In the genomic region with DNA sequence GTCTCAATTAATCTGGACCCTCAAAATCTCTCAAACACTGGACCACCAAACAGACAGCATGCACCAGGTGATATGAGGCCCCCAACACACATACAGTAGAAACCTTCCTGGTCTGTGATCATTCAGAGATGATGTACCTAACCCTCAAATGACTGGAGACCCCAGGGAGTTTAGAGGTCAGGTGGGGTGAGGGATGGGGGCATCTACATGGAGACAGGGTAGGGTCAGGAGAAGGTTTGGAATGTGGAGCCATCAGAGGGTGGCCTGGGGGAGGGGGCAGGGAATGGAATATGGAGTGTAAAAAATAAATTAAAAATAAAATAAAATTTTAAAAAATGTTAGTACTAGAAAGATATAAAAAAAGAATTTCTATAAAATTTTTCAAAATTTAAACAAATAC, we compare ENCODE assay signal across 32 mouse cellular contexts.
"Had no signal": no experiment of that assay in that cellular context is flagged by ENCODE, and none has a peak within 500 bp of the region (broad histone marks: within the 10 kb centered on the region; RNA-seq: fewer than 3 reads in every experiment).

No protein-coding gene starts in this region.

- H3K27me3 ChIP-seq: limb, embryonic 12.5 days; limb, embryonic 13.5 days; limb, embryonic 15.5 days; liver, embryonic 12.5 days; liver, embryonic 13.5 days; liver, embryonic 15.5 days; lung, embryonic 15.5 days; megakaryocyte, embryonic 14.5 days; midbrain, embryonic 12.5 days; midbrain, embryonic 13.5 days; midbrain, embryonic 15.5 days; neural tube, embryonic 12.5 days had no signal

- H3K4me1 ChIP-seq: limb, embryonic 10.5 days; limb, embryonic 12.5 days; limb, embryonic 13.5 days; limb, embryonic 15.5 days; liver, embryonic 12.5 days; liver, embryonic 13.5 days; liver, embryonic 15.5 days; lung, embryonic 15.5 days; megakaryocyte, embryonic 14.5 days; midbrain, embryonic 10.5 days; midbrain, embryonic 12.5 days; midbrain, embryonic 13.5 days; midbrain, embryonic 15.5 days; neural tube, embryonic 12.5 days had no signal

- H3K27ac ChIP-seq: left cerebral cortex, adult 2 months; limb, embryonic 10.5 days; limb, embryonic 12.5 days; limb, embryonic 13.5 days; limb, embryonic 15.5 days; liver, embryonic 12.5 days; liver, embryonic 13.5 days; liver, embryonic 14.5 days; liver, embryonic 15.5 days; lung, embryonic 15.5 days; macrophage; midbrain, embryonic 10.5 days; midbrain, embryonic 12.5 days; midbrain, embryonic 13.5 days; midbrain, embryonic 15.5 days; neural tube, embryonic 12.5 days had no signal

- H3K9me3 ChIP-seq: limb, embryonic 10.5 days; limb, embryonic 12.5 days; limb, embryonic 13.5 days; limb, embryonic 15.5 days; liver, embryonic 15.5 days; lung, embryonic 15.5 days; megakaryocyte, embryonic 14.5 days; midbrain, embryonic 10.5 days; midbrain, embryonic 12.5 days; midbrain, embryonic 13.5 days; midbrain, embryonic 15.5 days; neural tube, embryonic 12.5 days had no signal

- H3K4me2 ChIP-seq: limb, embryonic 12.5 days; limb, embryonic 13.5 days; limb, embryonic 15.5 days; liver, embryonic 11.5 days; liver, embryonic 12.5 days; liver, embryonic 13.5 days; liver, embryonic 15.5 days; lung, embryonic 14.5 days; lung, embryonic 15.5 days; midbrain, embryonic 12.5 days; midbrain, embryonic 13.5 days; midbrain, embryonic 15.5 days; neural tube, embryonic 12.5 days had no signal

- H3K4me3 ChIP-seq: left cerebral cortex, adult 2 months; limb, embryonic 10.5 days; limb, embryonic 12.5 days; limb, embryonic 13.5 days; limb, embryonic 15.5 days; liver, embryonic 12.5 days; liver, embryonic 13.5 days; liver, embryonic 15.5 days; lung, embryonic 15.5 days; megakaryocyte, embryonic 14.5 days; midbrain, embryonic 10.5 days; midbrain, embryonic 12.5 days; midbrain, embryonic 13.5 days; midbrain, embryonic 15.5 days; myocyte; neural tube, embryonic 12.5 days had no signal

- H3K36me3 ChIP-seq: limb, embryonic 10.5 days; limb, embryonic 12.5 days; limb, embryonic 13.5 days; limb, embryonic 15.5 days; liver, embryonic 12.5 days; liver, embryonic 13.5 days; liver, embryonic 15.5 days; lung, embryonic 15.5 days; midbrain, embryonic 10.5 days; midbrain, embryonic 12.5 days; midbrain, embryonic 13.5 days; midbrain, embryonic 15.5 days; neural tube, embryonic 12.5 days had no signal

- H3K9ac ChIP-seq: limb, embryonic 12.5 days; limb, embryonic 13.5 days; limb, embryonic 15.5 days; liver, embryonic 12.5 days; liver, embryonic 13.5 days; liver, embryonic 14.5 days; liver, embryonic 15.5 days; liver, postnatal 0 days; lung, embryonic 14.5 days; lung, embryonic 15.5 days; midbrain, embryonic 12.5 days; midbrain, embryonic 13.5 days; midbrain, embryonic 15.5 days; neural tube, embryonic 12.5 days had no signal

- ATAC-seq: liver, embryonic 12.5 days; liver, postnatal 0 days; lung, postnatal 0 days; midbrain, embryonic 13.5 days; midbrain, embryonic 15.5 days; midbrain, embryonic 16.5 days had no signal

- DNase-seq: left cerebral cortex, postnatal 4 days; liver; liver, embryonic 13.5 days; liver, postnatal 0 days; lung, adult 18-20 months; lung, adult 2 months; lung, embryonic 14.5 days; lung, postnatal 10 days; lung, postnatal 14 days; lung, postnatal 36 days; lung, postnatal 4 days; midbrain, embryonic 14.5 days had no signal
